Mouse (Mus musculus): ENCODE measurements around the gene Rpl23.

DNA sequence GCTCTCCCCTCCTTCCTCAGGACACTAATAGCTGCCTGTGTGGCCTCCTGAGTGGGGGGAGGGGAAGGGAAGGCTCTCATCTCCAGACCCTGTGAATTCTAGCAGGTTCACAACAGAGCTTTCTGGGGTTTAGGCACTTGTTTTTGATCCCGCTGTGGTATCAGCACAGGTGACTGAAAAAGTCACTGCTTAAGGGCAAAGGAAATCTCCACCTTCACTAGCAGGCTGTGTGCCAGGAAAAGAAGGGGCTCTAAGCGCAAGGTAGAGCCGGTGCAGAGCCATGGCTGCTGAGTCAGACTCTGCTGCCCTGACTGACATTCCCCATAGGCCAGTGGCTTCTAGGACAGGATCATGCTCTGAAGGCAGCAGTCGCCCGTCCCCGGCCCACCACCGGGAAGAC is 53.5 kb downstream of the Rpl23 start:
- TF ChIP-seq CTCF (IDR thresholded peaks at IDR 0.05; ENCODE audit: control insufficient read depth, insufficient read depth, insufficient replicate concordance, low read depth, low read length) (no peak), POLR2A (IDR thresholded peaks at IDR 0.05; ENCODE audit: control insufficient read depth, low read depth, low read length) (no peak)

All from testis, adult 2 months (tissue).